Mouse (Mus musculus): ENCODE measurements around the gene Tfpi. TPM values are rescaled to one million over a fixed set of nuclear protein-coding genes. Genes with fewer than 3 reads are reported as not detected.

Tfpi gene
- polyA plus RNA-seq, 1 experiment from 2014 or later: 12.5 TPM

Other genes starting within 250 kb of the Tfpi start
- 16.6 and 19.6 TPM in 2 replicates for gene Calcrl, start 51.4 kb downstream of the Tfpi start, polyA plus RNA-seq (2016; fragmentation: Nextera tagmentation; extraction: Ambion mirVana)
- gene Ctnnd1, start 174.0 kb upstream of the Tfpi start, polyA plus RNA-seq (2016; fragmentation: Nextera tagmentation; extraction: Ambion mirVana): 38.2 and 40.0 TPM in 2 replicates
- 0.20 and 0.58 TPM in 2 replicates for gene Btbd18, start 182.3 kb upstream of the Tfpi start, polyA plus RNA-seq (2016; fragmentation: Nextera tagmentation; extraction: Ambion mirVana)
- 507 and 566 TPM in 2 replicates for gene Selenoh, start 194.0 kb upstream of the Tfpi start, polyA plus RNA-seq (2016; fragmentation: Nextera tagmentation; extraction: Ambion mirVana)
- gene Gm28635, start 201.3 kb upstream of the Tfpi start, polyA plus RNA-seq (2016; fragmentation: Nextera tagmentation; extraction: Ambion mirVana): not detected in 2 replicates
- gene Med19, start 201.6 kb upstream of the Tfpi start, polyA plus RNA-seq (2016; fragmentation: Nextera tagmentation; extraction: Ambion mirVana): 41.1 and 43.4 TPM in 2 replicates
- 115 and 132 TPM in 2 replicates for gene Tmx2, start 202.4 kb upstream of the Tfpi start, polyA plus RNA-seq (2016; fragmentation: Nextera tagmentation; extraction: Ambion mirVana)
- 33.7 and 34.3 TPM in 2 replicates for gene Zdhhc5, start 238.4 kb upstream of the Tfpi start, polyA plus RNA-seq (2016; fragmentation: Nextera tagmentation; extraction: Ambion mirVana)

All from limb, embryonic 10.5 days (tissue).